Mouse (Mus musculus): ENCODE data around the gene Ccdc187. TPM values are rescaled to one million over a fixed set of nuclear protein-coding genes. Genes with fewer than 3 reads are reported as not detected.

The Ccdc187 gene
- polyA plus RNA-seq, 1 experiment from 2014 or later: not detected

- Histone ChIP-seq H3K27ac (no peak overlapping the region), H3K9me3 (no peaks in the 10 kb centered on the region), H3K4me3 (no peak overlapping the region), H3K27me3 (ENCODE audit: insufficient read depth, poor library complexity, severe bottlenecking) (peaks cover 8% of the 10 kb centered on the region), H3K4me1 (no peaks in the 10 kb centered on the region), H3K36me3 (peaks cover 88% of the 10 kb centered on the region)
- 45% methylated on average over 3 of the region's 3 CpGs for WGBS
- no peak for DNase-seq (ENCODE audit: low spot score)
These were observed 79.8 kb downstream of the Ccdc187 start for GRCm38 (mm10) chr2:26214526-26214925.

GRCm38 (mm10) chr2:26209566-26209965, 84.8 kb downstream of the Ccdc187 start:
- Histone ChIP-seq H3K4me3 (no peak overlapping the region), H3K36me3 (peaks cover 51% of the 10 kb centered on the region), H3K4me1 (peaks cover 18% of the 10 kb centered on the region), H3K27me3 (ENCODE audit: insufficient read depth, poor library complexity, severe bottlenecking) (peaks cover 47% of the 10 kb centered on the region), H3K27ac (no peak overlapping the region), H3K9me3 (no peaks in the 10 kb centered on the region)
- 80% methylated on average over 3 of the region's 3 CpGs for WGBS
- DNase-seq (ENCODE audit: low spot score): no peak

- 6% methylated on average over 19 of the region's 19 CpGs for WGBS
- Histone ChIP-seq H3K4me1 (peaks cover 18% of the 10 kb centered on the region), H3K9me3 (no peaks in the 10 kb centered on the region), H3K27me3 (ENCODE audit: insufficient read depth, poor library complexity, severe bottlenecking) (peaks cover 61% of the 10 kb centered on the region), H3K27ac (no peak within 1 kb of the TSS), H3K4me3 (no peak within 1 kb of the TSS), H3K36me3 (peaks cover 39% of the 10 kb centered on the region)
- DNase-seq (ENCODE audit: low spot score): peak; percentile 95
These were observed 86.1 kb downstream of the Ccdc187 start, which contains the start of gene Lhx3 for GRCm38 (mm10) chr2:26208126-26208789. Gene Lhx3, minus strand, starts transcription at chr2:26208289.

- Histone ChIP-seq H3K9me3 (no peaks in the 10 kb centered on the region), H3K36me3 (peaks cover 33% of the 10 kb centered on the region), H3K27me3 (ENCODE audit: insufficient read depth, poor library complexity, severe bottlenecking) (peaks cover 68% of the 10 kb centered on the region), H3K4me3 (no peak overlapping the region), H3K4me1 (peaks cover 24% of the 10 kb centered on the region), H3K27ac (no peak overlapping the region)
- WGBS: 19% methylated on average over 9 of the region's 9 CpGs
- no peak for DNase-seq (ENCODE audit: low spot score)
These were observed 86.8 kb downstream of the Ccdc187 start for GRCm38 (mm10) chr2:26207559-26207958.

- 15% methylated on average over 10 of the region's 10 CpGs for WGBS
- Histone ChIP-seq H3K27me3 (ENCODE audit: insufficient read depth, poor library complexity, severe bottlenecking) (peaks cover 86% of the 10 kb centered on the region), H3K9me3 (no peaks in the 10 kb centered on the region), H3K36me3 (peaks cover 15% of the 10 kb centered on the region), H3K27ac (no peak overlapping the region), H3K4me1 (peaks cover 38% of the 10 kb centered on the region), H3K4me3 (0 out of 2 replicates have a peak overlapping the region, but pooled peaks have one; percentile 40)
- no peak for DNase-seq (ENCODE audit: low spot score)
These were observed 88.6 kb downstream of the Ccdc187 start for GRCm38 (mm10) chr2:26205761-26206160.

- no peaks in the 10 kb centered on the region for H3K9me3 ChIP-seq
- H3K27me3 ChIP-seq (ENCODE audit: insufficient read depth, poor library complexity, severe bottlenecking): peaks cover 88% of the 10 kb centered on the region
- H3K4me3 ChIP-seq: no peak overlapping the region
- no peak overlapping the region for H3K27ac ChIP-seq
- 2% methylated on average over 16 of the region's 16 CpGs for WGBS
- peaks cover 38% of the 10 kb centered on the region for H3K4me1 ChIP-seq
- peaks cover 9% of the 10 kb centered on the region for H3K36me3 ChIP-seq
- no peak for DNase-seq (ENCODE audit: low spot score)
These were observed 89.2 kb downstream of the Ccdc187 start for GRCm38 (mm10) chr2:26205126-26205525.

- Histone ChIP-seq H3K9me3 (no peaks in the 10 kb centered on the region), H3K4me3 (peak overlapping the region; percentile 48), H3K27me3 (ENCODE audit: insufficient read depth, poor library complexity, severe bottlenecking) (peaks cover 100% of the 10 kb centered on the region), H3K36me3 (no peaks in the 10 kb centered on the region), H3K27ac (no peak overlapping the region), H3K4me1 (peaks cover 52% of the 10 kb centered on the region)
- WGBS: 2% methylated on average over 36 of the region's 36 CpGs
- no peak for DNase-seq (ENCODE audit: low spot score)
These were observed 91.4 kb downstream of the Ccdc187 start for GRCm38 (mm10) chr2:26202849-26203475.

- under 1% methylated on average over 77 of the region's 77 CpGs for WGBS
- Histone ChIP-seq H3K9me3 (no peaks in the 10 kb centered on the region), H3K4me1 (peaks cover 53% of the 10 kb centered on the region), H3K36me3 (no peaks in the 10 kb centered on the region), H3K27ac (no peak overlapping the region; the same call in 1 of the 2 replicates), H3K27me3 (ENCODE audit: insufficient read depth, poor library complexity, severe bottlenecking) (peaks cover 100% of the 10 kb centered on the region), H3K4me3 (peak overlapping the region; percentile 48)
- DNase-seq (ENCODE audit: low spot score): no peak
These were observed 92.2 kb downstream of the Ccdc187 start for GRCm38 (mm10) chr2:26201926-26202848.

- no peaks in the 10 kb centered on the region for H3K9me3 ChIP-seq
- H3K27ac ChIP-seq: no peak overlapping the region
- no peaks in the 10 kb centered on the region for H3K36me3 ChIP-seq
- under 1% methylated on average over 10 of the region's 10 CpGs for WGBS
- H3K27me3 ChIP-seq (ENCODE audit: insufficient read depth, poor library complexity, severe bottlenecking): peaks cover 100% of the 10 kb centered on the region
- peaks cover 55% of the 10 kb centered on the region for H3K4me1 ChIP-seq
- DNase-seq (ENCODE audit: low spot score): no peak
- H3K4me3 ChIP-seq: peak overlapping the region; percentile 47
These were observed 95.9 kb downstream of the Ccdc187 start for GRCm38 (mm10) chr2:26198488-26198887.

GRCm38 (mm10) chr2:26194552-26195339, 99.6 kb downstream of the Ccdc187 start:
- Histone ChIP-seq H3K27me3 (ENCODE audit: insufficient read depth, poor library complexity, severe bottlenecking) (peaks cover 93% of the 10 kb centered on the region), H3K4me1 (peaks cover 44% of the 10 kb centered on the region), H3K36me3 (no peaks in the 10 kb centered on the region), H3K4me3 (no peak overlapping the region), H3K9me3 (no peaks in the 10 kb centered on the region), H3K27ac (no peak overlapping the region)
- 40% methylated on average over 7 of the region's 7 CpGs for WGBS
- DNase-seq (ENCODE audit: low spot score): no peak
